Mouse (Mus musculus): Measurements from ENCODE around the gene Mamstr. TPM values are rescaled to one million over a fixed set of nuclear protein-coding genes. Genes with fewer than 3 reads are reported as not detected.
A peak's percentile ranks its signal among the peaks of the same experiment; 100 is the strongest.

Mamstr gene
- not detected in 2 replicates for total RNA-seq (2014; fragmentation: Nextera tagmentation)
- total RNA-seq (2017): not detected in 2 replicates

- ATAC-seq (replicated peaks; ENCODE audit: low FRiP score, low TSS enrichment, poor library complexity, severe bottlenecking): no peak
Measured at GRCm38 (mm10) chr7:45639561-45640027, at the start of gene Mamstr. Mamstr (plus strand) TSS chr7:45639977.

DNA sequence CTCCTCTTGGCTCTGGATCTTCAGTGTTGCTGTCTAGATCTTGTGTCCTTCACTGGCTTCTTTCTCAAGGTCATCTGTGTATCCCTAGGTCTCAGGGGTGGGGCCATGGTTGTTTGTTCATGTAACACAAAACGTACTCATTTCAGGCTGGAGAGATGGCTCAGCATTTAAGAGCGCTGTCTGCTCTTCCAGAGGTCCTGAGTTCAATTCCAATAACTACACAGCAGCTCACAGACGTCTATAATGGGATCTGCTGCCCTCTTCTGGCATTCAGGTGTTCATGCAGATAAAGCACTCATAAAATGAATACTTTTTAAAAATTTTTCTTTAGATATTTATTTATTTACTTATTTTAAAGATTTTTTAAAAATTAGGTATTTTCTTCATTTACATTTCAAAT, 48.9 kb upstream of the Mamstr start:
- ATAC-seq (replicated peaks; ENCODE audit: low FRiP score, low TSS enrichment, poor library complexity, severe bottlenecking): no peak

- ATAC-seq (replicated peaks; ENCODE audit: low FRiP score, low TSS enrichment, poor library complexity, severe bottlenecking): no peak
Measured at GRCm38 (mm10) chr7:45591880-45592279, 47.9 kb upstream of the Mamstr start.

DNA sequence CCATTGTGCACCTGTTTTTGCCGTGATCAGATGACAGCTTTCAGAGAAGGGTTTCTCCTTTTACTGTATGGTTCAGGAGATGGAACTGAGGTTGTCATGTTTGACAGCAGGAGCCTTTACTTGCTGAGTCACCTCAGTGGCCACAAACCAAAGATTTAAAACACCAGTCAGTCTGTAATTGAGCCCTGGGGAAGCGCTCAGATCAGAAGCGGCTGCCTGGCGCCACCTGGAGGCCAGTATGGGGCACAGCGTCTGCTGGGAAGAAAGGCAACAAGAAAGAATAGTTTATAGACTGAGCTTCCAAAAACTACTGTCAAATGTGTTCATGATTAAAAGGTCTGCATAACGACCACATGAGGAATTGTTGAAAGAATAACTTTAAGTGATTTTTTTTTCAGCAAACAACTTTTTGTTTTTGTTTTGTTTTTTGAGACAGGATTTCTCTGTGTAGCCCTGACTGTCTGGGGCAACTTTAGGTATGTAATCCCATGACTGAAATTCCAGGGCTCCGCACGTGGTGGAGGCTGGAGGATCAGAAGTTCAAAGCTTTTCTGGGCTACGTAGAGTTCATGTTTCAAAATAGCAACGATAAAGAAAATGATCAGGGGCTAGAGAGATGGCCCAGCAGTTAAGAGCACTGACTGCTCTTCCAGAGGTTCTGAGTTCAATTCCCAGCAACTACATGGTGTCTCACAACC, 46.5 kb upstream of the Mamstr start:
- ATAC-seq (replicated peaks; ENCODE audit: low FRiP score, low TSS enrichment, poor library complexity, severe bottlenecking): peak; percentile 39; the same call in 1 of the 2 replicates

DNA sequence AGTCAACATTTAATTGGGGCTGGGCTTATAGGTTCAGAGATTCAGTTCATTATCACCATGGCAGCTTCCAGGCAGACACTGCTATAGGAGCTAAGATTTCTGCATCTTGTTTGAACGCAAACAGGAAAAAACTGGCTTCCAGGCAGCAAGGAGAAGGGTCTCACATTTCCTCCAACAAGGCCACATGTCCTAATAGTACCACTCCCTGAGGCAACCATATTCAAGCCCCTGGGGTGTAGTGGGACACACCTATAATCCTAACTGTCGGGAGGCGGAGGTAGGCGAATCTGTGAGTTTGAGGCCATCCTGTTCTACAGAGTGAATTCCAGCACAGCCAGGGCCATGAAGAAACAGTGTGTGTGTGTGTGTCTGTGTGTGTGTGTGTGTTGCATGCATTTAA, 44.6 kb upstream of the Mamstr start:
- ATAC-seq (replicated peaks; ENCODE audit: low FRiP score, low TSS enrichment, poor library complexity, severe bottlenecking): no peak

GRCm38 (mm10) chr7:45596107-45596506, 43.7 kb upstream of the Mamstr start:
- ATAC-seq (replicated peaks; ENCODE audit: low FRiP score, low TSS enrichment, poor library complexity, severe bottlenecking): peak; percentile 52; the same call in 1 of the 2 replicates

GRCm38 (mm10) chr7:45597013-45597412, 42.8 kb upstream of the Mamstr start:
- ATAC-seq (replicated peaks; ENCODE audit: low FRiP score, low TSS enrichment, poor library complexity, severe bottlenecking): no peak

DNA sequence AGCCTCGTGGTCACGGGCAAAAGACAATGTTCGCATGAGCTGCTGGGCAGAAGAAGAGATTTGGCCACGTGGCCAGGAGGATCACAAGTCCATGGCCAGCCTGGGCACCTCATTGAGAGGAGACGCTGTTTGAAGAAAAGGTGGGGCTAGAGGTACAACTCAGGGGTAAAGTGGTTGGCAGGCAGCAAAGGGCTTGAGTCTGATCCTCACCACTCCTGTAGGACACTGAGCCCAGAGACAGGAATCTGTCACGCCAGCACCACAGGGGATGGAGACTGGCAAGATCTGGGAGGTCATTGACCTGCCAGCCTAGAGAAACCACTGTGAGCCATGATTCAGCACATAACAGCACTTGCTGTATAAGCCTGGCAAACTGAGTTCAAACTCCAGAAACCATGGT, 42.2 kb upstream of the Mamstr start:
- no peak for ATAC-seq (replicated peaks; ENCODE audit: low FRiP score, low TSS enrichment, poor library complexity, severe bottlenecking)

DNA sequence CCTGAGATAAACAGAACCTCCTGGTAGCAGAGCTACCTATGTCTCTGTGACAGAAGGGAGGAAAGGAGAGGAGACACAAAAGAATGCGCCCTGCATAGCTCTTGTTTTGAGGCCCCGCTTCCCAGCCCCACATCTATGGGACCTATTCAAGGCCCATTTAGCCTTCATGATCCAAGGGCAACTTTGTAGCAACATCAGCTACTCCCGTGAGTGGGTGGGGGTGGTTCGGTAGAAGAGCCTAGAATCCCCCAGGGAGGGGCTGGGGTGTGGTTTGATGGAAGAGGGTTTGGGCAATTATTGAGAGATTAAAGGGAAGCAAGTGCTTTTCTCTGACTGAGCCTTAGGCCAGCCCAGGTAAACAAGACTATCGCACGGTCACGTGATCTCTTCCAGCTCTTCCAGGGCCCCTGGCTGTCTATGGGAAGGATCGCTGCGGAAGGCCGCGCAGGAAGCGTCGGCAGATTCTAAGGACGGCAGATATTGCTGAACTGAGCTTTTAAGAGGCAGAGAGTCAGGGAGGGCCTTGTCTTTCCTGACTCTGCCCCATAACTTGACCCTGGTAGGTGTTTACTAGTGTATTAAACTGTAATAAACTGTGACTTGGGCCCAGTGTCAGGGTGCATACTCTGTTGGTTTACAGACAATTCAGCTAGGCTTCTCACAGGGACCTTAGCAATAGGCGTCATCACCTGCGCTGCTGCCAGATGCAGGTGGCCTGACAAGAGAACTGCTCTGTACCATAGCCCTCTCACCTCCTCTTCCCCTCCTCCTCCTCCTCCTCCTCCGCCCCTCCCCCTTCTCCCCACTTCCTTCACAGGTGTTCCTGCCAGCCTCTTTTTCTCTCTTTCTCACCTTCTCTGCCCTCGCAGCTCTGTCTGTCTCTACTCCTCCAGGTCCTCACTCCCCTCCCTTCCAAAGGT, 40.6 kb upstream of the Mamstr start:
- no peak for ATAC-seq (replicated peaks; ENCODE audit: low FRiP score, low TSS enrichment, poor library complexity, severe bottlenecking)

DNA sequence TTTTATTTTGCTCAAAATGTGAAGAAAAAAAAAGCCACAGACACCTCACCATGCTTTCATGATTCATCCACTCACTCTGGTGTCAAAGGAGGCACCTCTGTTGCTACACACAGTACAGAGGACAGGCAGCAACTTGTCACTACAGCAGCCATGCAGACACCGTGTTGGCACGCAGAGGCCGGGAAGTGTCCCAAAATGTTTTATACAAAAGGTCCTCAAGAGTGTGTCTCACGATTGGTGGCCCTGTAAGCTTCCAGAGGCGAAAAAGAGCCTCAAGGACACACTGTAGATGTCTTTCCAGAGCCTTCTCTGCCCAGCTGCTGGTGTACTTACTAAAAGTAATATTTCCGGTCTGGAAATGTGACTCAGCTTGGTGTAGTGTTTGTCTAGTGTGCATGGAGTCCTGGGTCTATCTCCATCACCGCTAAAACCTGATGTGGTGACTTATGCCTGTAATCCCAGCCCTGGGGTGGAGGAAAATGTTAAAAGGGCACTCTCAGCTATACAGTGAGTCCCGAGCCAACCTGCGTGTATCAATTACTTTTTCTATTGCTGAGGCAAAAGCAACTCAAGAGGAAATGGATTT, 34.0 kb upstream of the Mamstr start:
- no peak for ATAC-seq (replicated peaks; ENCODE audit: low FRiP score, low TSS enrichment, poor library complexity, severe bottlenecking)

DNA sequence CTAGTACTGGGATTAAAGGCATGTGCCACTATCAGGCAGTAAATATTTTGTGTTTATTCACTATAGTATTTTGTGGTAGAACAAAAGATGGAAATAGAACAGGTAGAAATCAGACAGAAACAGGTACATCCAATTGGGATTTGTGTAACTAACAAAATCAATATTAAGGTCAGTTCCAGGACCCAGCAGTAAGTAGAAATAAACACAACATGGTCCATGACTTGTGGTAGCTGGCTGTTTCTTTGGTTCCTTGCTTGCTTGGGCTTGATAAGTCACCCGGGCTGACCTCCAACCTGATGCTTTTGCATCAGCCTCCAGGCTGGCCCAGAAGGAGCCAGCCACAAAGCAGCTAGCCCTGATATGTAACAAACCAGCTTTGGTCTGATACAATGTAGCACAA, 30.3 kb upstream of the Mamstr start:
- no peak for ATAC-seq (replicated peaks; ENCODE audit: low FRiP score, low TSS enrichment, poor library complexity, severe bottlenecking)

DNA sequence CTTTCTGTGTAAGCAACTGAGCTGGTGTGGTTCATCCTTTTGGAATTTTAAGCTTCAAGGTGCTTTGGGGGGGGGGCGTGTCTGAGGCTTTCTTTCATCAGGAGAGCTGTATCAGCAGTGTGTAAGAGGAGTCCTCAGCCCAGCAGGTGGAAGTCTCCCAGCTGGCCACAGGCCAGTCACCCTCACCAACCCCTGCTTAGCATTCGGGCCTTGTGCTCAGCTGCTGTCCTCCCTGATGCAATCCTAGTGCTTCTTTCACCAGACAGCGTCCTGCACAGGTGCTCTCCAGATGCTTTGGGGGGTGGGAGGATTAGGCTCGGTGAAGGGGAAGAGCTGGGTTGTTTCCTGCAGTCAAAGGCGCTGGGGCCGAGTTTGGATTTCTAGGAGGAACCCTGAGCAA, 23.5 kb upstream of the Mamstr start:
- no peak for ATAC-seq (replicated peaks; ENCODE audit: low FRiP score, low TSS enrichment, poor library complexity, severe bottlenecking)

- ATAC-seq (replicated peaks; ENCODE audit: low FRiP score, low TSS enrichment, poor library complexity, severe bottlenecking): no peak
Measured at GRCm38 (mm10) chr7:45617042-45617695, 22.6 kb upstream of the Mamstr start, which contains the start of gene Fut1. Fut1 (plus strand) TSS chr7:45617289.

DNA sequence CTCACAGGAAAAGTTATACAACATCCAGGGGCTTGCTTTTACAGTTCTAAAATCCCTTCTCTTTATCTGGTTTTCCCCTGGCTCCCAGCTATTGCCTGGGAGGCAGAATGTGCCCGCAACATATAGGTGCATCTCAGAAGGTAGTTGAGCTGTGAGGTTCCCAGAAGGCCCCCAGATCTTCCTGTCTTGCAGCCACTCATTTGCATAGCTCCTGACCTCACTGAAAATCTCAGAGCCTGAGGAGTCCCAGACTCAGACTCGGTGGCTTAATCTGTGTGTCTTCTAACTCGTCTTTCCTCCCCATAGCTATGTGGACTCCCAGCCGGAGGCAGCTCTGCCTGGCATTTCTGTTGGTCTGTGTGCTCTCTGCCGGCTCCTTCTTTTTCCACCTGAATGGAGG, 21.5 kb upstream of the Mamstr start:
- no peak for ATAC-seq (replicated peaks; ENCODE audit: low FRiP score, low TSS enrichment, poor library complexity, severe bottlenecking)

- ATAC-seq (replicated peaks; ENCODE audit: low FRiP score, low TSS enrichment, poor library complexity, severe bottlenecking): no peak
Measured at GRCm38 (mm10) chr7:45619592-45619991, 20.2 kb upstream of the Mamstr start.

DNA sequence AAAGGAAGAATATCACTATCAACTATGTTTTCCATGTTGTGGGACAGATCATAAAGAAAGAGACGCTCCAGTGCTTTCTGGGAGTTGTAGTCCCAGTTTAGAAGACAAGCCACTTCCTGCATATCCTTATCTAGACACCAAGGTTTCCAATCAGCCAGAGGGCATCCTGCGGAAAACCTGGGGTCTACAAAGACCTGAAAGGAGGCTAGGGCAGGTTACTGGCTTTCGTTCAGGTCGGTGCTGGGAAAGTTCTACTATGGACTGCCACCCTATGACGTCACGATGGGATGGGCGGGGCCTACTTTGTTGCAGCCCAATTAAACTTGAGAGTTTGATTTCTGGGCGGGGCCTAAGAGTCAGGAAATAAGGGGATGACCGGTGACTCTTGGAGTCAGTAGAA, 18.3 kb upstream of the Mamstr start, which contains the start of gene Izumo1:
Izumo1 (plus strand) TSS at position 369 of the 400 bp plus-strand sequence.
- ATAC-seq (replicated peaks; ENCODE audit: low FRiP score, low TSS enrichment, poor library complexity, severe bottlenecking): no peak

DNA sequence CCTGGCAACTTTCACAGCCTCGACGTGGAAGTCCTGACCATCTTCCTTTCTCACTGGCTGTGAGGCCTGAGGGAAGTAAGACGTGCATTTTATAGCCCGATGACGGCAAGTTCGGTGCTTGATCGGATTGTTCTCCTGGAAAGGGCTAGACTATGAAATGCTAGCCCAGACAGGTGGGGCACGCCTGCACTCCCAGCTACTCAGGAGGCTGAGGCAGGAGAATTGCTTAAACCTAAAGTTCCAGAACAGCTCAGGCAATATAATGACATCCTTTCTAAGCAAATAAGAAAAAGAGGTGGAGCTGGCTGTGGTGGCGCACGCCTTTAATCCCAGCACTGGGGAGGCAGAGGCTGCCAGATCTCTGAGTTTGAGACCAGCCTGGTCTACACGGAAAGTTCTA, 16.3 kb upstream of the Mamstr start:
- peak; percentile 68; the same call in 1 of the 2 replicates for ATAC-seq (replicated peaks; ENCODE audit: low FRiP score, low TSS enrichment, poor library complexity, severe bottlenecking)

DNA sequence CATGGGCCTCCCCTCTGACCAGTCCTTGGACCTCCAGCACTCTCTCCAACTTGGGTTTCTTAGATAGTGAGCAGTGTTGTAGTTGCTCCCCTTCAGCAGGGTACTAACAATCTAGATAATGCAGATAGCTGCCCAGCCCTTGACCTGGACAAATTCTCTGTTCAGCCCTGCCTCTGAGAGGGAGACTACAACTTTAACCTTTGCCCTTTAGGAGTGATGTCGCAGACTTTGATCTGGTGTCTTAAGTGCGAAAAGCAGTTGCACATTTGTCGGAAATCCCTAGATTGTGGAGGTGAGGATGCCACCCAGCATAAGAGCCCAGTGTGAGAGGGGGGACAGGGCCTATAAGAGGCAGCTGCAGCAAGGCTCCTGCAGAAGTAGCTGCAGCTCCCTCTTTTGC, 15.1 kb upstream of the Mamstr start:
- no peak for ATAC-seq (replicated peaks; ENCODE audit: low FRiP score, low TSS enrichment, poor library complexity, severe bottlenecking)

GRCm38 (mm10) chr7:45625481-45625880, 14.3 kb upstream of the Mamstr start:
- no peak for ATAC-seq (replicated peaks; ENCODE audit: low FRiP score, low TSS enrichment, poor library complexity, severe bottlenecking)

Measured in megakaryocyte-erythroid progenitor cell, adult 5-6 weeks (primary cell).